Mouse (Mus musculus) urinary bladder, adult 18-20 months (tissue): ENCODE results near the gene Shroom4.

Source experiments
- DNase-seq, 2 experiments: peaks; one replicate each; pipeline ENCODE4 v3.0.0; 2022; ENCODE audit warnings: low spot score in 2 of 2, mixed read lengths in 2 of 2

The Shroom4 gene

DNA sequence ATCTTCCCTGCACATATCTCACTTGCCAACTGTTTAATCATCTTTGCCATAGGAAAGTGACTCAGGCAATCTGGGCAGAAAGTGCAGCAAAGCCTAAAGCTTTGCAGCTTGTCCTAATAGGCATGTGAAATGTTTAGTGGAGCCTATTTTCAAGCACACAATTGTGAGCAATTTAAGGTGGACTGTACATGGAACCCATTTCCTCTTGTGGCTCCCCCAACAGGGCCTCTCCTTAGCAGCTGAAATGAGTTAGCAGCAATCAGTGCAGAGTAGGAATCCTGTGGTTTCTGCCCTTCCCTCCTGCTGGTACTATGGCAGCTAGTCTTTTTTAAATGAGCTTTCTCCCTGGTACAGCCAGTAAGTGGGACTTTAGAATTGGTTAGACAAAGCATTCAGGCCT lies 95.8 kb downstream of the Shroom4 start:
- DNase-seq: no peak

DNA sequence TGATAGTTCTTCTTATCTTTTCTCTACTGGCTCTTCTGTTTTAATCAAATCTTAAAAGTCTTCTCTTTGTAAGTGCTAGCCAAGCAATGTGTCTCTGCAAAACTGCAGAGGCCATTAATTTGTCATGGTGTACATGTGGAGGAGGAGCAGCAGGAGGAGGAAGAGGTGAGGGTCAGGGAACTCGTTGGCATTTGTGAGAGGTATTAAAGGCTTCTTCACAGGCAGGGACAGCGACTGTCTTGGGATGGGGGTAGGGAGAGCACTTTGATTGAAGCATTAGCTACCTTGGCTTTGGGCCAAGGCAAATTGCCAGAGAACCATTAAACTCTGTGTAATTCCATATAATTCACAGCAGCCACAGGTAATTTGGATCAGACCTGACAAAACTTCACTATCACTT lies 96.7 kb downstream of the Shroom4 start:
- no peak for DNase-seq

DNA sequence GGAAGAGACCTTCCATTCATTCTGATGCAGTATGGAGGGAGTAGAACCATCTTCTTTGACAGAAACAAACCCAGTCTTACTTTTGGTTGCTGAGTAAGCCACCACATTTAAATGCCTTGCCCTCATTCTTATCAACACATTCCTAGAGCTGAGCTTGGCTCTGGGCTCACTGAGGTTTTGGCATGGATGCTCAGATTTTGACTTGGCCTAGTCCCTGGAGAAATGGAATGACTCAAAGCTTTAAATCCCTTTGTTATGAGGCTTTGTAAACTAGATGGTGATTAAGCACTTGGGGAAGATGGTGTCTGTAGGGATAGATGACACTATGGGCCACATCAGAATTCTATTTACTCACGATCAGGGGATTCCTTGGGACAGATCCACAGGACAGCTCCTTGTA lies 102.2 kb downstream of the Shroom4 start:
- DNase-seq: no peak

DNA sequence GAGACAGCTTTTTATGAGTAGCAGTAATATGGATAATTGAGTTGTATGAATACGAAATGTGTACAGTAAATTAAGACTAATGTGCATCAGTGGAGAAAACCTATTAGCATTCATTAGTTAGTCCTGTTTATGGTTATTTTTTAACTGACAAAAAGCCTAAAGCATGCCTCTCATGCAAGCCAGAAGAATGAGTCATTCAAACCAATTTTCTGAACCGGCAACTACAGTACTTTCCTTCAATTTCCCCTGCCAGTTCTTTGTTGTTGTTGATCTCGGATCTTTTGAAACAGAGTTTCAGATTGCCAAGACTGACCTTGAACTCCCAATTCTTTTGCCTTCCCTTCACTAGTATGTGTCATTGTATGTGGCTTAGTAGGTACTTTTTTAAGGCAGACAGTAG lies 117.6 kb downstream of the Shroom4 start:
- DNase-seq: no peak

DNA sequence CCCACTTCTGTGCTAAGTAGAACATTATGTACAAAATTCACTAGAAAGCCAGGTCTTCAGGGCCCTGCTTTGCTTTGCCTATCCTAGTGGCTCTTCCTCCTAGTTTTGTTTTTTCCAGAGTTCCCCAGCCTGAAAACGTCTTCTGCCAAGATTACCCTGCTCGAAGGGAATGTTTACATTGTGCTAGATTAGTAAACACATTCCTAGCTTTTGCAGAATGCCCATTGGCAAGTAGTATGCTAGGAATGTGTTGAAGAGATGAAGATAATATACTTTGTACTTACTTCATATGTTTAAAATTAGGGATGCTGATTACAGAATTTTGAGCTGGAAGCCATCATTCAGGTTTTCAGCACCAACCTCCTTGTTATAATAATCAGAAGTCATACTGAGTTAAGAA lies 118.8 kb downstream of the Shroom4 start:
- no peak for DNase-seq

DNA sequence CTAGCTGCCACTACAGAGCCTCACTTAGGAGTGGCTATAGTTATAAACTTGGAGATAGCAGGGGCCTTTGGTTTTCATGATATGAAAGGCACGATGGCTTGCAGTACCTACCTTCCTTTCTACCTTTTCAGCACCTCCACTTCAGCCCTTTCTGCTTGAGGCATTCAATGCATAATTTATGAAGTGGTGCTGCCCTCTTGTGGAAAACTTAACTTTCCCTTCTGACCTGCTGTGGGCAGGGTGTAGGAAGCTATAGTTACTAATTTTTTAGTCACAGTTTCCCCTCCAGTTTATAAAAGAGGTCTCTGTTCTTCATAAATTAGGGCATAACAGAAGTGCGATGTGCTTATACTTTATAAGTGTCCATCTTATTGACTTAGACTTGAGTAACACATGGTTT lies 123.3 kb downstream of the Shroom4 start:
- no peak for DNase-seq

DNA sequence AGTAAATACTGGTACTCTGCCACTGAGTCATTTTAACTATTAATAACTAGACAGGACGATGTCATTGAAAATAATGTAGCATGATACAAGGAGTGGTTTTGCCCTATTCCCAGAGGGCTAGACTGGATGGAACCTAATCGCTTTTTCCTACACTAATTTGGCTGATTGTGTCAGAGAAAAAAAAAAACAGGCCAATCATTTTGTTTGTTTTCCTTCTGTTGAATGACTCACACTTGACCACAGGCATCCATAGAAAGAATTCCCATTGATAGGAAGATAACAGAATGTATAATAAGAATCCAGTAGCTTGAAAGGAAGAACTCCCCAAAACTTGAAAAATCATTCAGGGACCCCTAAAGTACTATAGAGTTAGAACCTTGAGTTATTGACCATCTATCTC lies 137.0 kb downstream of the Shroom4 start:
- DNase-seq: no peak

DNA sequence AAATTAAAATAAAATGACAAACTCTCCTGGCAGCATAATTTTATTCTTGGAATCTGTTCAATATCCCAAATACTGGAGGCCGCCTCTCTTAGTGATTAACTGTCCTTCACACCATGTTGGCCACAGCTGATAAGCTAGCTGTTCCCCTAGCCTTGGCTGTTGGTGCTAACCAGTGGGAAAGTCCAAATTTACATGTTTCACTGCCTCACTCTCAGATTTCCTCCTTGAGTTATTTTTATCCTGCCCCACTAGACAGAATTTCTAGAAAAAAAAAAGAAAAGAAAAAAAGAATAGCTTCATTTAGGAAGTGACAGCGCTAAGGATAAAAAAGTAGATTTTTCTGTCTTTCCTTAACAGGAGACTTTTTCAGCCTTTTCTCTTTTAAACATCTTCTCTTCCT lies 138.0 kb downstream of the Shroom4 start:
- DNase-seq: no peak

DNA sequence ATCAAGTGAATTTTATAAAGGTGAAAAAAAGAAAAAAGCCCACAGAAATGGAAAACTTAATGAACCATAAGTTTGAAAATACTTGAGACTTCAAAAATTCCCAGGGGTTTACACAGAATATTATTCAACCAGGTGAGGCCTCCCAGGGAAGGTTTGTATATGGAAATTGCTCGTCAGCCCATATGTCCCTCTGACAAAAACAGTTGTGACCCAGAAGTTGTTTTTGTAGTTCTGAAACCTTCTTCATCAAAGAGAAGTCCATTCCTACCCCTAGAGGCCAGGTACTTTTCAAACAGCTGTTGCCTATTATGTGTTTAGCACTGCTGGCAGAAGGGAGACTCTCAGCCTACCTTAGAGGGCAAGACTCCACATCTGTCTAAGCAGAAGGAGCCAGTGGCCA lies 165.4 kb downstream of the Shroom4 start:
- DNase-seq: no peak

DNA sequence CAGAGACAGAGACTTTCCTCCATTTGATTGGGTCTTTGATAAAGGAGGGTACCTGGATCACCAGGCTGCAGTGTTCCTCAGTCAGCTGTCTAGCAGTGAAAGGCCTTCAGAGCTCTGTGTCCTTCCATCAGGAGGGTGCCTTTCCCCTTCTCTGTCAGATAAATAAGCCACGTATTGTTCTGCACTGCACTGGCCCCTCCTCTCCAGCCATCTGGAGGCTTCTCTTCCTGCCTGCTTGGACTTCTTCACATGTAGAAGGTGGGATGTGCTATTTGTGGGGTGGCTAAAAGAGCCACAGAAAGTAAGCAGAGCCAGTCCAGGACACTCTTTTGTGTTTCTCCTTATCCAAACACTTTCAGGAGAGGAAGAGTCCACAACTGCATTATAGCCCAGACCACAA lies 174.9 kb downstream of the Shroom4 start:
- no peak for DNase-seq

DNA sequence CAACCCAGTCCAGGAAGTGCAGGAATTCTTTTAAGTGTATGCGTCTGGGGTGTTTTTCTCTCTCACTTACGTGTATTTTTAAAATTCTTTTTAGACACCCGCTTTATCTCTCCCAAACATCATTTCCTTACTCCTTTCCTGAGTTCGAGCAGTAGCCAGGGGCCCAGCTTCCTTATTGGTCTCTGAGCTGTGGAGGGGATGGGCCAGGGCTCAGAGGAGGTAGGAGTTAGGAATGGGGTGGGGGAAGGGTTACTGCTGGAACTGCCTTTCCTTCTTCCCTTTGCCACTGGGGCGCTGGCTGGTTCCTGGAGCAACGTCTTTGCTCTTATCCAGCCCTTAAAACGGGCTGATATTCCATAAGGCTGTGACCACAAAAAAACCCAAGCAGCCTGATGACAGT lies 177.3 kb downstream of the Shroom4 start:
- no peak for DNase-seq

DNA sequence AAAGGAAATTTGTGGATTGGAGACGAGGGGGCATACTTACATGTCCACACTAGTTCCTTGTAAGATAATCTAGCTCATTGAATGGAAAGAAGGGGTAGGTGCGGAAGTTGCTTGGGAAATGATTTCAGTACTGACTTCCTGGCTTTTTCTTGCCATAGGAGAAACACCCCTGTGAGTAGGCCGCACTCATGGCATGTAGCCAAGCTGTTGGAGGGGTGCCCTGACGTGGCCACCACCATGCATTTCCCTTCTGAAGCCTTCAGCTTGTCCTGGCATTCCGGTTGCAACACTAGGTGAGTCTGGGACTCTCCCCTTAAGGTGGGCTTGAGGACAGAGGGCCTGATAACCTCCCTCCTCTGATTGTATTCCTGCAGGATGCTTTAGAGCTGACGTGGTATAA lies 181.0 kb downstream of the Shroom4 start:
- no peak for DNase-seq

DNA sequence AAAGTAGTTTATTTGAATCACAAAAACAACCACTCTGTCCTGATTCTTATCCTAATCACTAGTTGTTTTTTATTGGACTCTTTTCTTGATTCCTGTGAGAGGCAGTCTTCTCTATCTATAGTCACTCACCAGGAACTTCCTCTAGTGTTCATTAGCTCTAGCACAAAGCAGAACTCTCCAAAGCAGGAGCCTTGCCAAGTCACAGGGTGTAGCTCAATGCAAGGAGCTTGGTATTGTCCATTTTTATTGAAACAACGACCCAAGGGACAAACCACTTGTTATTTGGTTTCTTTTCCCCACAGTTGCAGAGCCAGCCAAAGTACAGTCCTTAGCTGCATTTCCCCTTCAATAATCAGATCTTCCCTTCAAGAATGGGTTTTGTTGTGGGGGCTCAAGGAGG lies 181.5 kb downstream of the Shroom4 start:
- DNase-seq: no peak

DNA sequence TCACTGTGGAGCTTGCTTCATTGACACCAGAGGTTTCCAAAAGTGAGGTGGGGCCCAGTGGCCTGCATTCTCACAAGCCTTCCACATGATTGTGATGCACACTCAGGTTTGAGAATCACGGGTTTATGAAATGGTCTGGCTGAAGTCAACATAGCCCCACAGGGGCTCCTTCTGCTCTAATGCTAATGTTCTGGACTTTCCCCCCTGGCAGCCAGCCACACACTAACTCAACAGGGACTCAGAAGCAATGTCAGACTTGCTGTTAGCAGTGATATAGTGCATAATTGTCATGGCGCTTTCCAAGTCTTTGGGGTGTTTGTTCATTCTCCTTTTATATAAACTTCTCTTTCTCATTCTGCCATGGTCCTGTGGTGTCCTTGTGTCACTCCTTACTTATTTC lies 183.0 kb downstream of the Shroom4 start:
- no peak for DNase-seq

DNA sequence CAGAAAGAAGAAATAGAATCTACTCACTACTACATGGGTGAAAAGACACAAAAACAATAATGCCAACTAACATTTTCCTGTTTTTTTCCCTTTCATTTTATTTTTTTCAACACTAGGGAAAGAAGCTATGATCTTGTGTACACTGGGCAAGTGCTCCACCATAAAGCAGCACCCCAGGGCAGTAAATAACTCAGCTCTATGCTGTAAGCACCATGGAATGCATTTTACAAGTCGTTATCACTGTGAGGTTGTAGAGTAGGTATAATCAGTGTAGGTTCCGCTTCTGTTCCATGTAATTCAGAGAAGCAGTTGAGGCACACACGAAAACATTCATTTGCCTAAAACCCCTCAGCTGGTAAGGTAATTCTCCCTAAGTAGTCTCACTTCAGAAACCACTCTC lies 194.5 kb downstream of the Shroom4 start:
- no peak for DNase-seq

DNA sequence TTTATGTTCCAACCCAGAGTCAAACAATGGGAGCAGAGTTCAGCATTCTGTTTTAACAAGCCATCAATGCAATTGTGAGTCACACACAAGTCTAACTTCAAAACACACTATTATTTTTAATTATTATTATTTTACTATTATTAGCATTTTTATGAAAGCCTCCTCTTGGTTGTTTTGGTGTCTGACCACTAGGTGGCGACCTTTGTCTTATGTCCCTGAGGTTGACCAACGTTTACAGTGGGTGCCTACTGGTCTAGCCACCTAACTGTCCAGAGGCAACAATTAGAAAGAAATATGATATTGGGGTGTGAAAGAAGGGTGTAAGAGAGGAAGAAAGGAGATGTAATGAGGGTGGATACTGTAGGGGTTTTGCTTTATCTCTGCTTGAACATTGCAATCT lies 254.4 kb downstream of the Shroom4 start:
- DNase-seq: peak in 1 of 2 experiments; percentile 1

DNA sequence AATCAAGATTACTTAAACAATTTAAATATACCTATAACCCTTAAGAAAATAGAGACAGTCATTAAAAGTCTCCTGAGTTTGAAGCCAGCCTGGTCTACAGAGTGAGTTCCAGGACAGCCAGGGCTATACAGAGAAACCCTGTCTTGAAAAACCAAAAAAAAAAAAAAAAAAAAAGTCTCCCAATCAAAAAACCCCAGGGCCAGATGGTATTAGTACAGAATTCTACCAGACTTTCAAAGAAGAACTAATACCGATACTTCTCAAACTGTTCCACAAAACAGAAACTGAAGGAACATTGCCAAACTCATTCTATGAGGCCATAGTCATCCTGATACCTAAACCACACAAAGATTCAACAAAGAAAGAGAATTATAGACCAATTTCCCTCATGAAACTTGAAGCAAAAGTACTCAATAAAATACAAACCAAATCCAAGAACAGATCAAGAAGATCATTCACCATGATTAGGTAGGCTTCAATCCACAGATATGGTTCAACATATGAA lies 259.2 kb downstream of the Shroom4 start:
- DNase-seq: no peak
